Mouse (Mus musculus) thymus, adult 2 months (tissue): ENCODE measurements around the gene Umad1.

ENCODE experiments used
- CTCF ChIP-seq: fragments of 200-500 bp; IDR thresholded peaks from 2 replicates; pipeline ENCODE4 v1.5.1; 2012; ENCODE audit warnings: mild to moderate bottlenecking, control low read depth, low read length, moderate library complexity, borderline replicate concordance; ENCODE audit not compliant: control insufficient read depth, poor library complexity, insufficient read depth; ENCODE audit errors: extremely low read depth
- POLR2A ChIP-seq: fragments of 200-500 bp; IDR thresholded peaks from 2 replicates; pipeline ENCODE4 v1.6.1; 2012; ENCODE audit warnings: mild to moderate bottlenecking, low read length, control low read depth, moderate library complexity; ENCODE audit not compliant: control insufficient read depth, poor library complexity, insufficient read depth; ENCODE audit errors: extremely low read depth

GRCm38 (mm10) chr6:8278426-8279002 lies 19.4 kb downstream of the Umad1 start:
- TF ChIP-seq CTCF = no peak
- no peak for TF ChIP-seq POLR2A
